Mouse (Mus musculus): ENCODE results near the gene Ankrd63.

- TF ChIP-seq ZC3H11A (IDR thresholded peaks at IDR 0.05; ENCODE audit: borderline replicate concordance, low read depth, low read length) (no peak), ZNF384 (IDR thresholded peaks at IDR 0.05; ENCODE audit: low read depth, low read length) (no peak), HCFC1 (IDR thresholded peaks at IDR 0.05; ENCODE audit: borderline replicate concordance, insufficient read depth, low read length) (no peak)
Observed at GRCm38 (mm10) chr2:118679577-118679976, 24.2 kb downstream of the Ankrd63 start.
